Mouse (Mus musculus) forebrain, embryonic 12.5 days (tissue): ENCODE results near the gene Mmab. TPM values are rescaled to one million over a fixed set of nuclear protein-coding genes. Genes with fewer than 3 reads are reported as not detected.

ENCODE experiments used
- ATAC-seq: fragments of 200-750 bp; cut with Nextera tagmentation; 2 replicates; pipeline ENCODE4 v1.8.0; 2017; ENCODE audit warnings: moderate TSS enrichment; ENCODE audit not compliant: low FRiP score
- H3K27ac ChIP-seq: fragments of 300-500 bp; sonication (generic); 2 replicates; pipeline ENCODE4 v1.5.1; 2016; ENCODE audit warnings: mild to moderate bottlenecking
- H3K27me3 ChIP-seq: fragments of 300-500 bp; sonication (generic); 2 replicates; pipeline ENCODE4 v1.6.1; 2016; ENCODE audit warnings: mild to moderate bottlenecking
- H3K36me3 ChIP-seq: fragments of 300-500 bp; sonication (generic); replicated peaks from 2 replicates; pipeline ENCODE4 v1.6.1; 2016; ENCODE audit warnings: mild to moderate bottlenecking
- H3K4me1 ChIP-seq: fragments of 300-500 bp; sonication (generic); 2 replicates; pipeline ENCODE4 v1.6.1; 2016
- H3K4me2 ChIP-seq: fragments of 300-500 bp; sonication (generic); 2 replicates; pipeline ENCODE4 v1.6.1; 2016; ENCODE audit warnings: mild to moderate bottlenecking, moderate library complexity
- H3K4me3 ChIP-seq: fragments of 300-500 bp; sonication (generic); replicated peaks from 2 replicates; pipeline ENCODE4 v1.5.1; 2016; ENCODE audit warnings: mild to moderate bottlenecking
- H3K9ac ChIP-seq: fragments of 300-500 bp; sonication (generic); 2 replicates; pipeline ENCODE4 v1.6.1; 2016; ENCODE audit warnings: mild to moderate bottlenecking
- H3K9me3 ChIP-seq: fragments of 300-500 bp; sonication (generic); 2 replicates; pipeline ENCODE4 v1.6.1; 2016
- WGBS: fragments of 180-500 bp; shearing (Covaris S2); methylation state at CpG from one replicate; pipeline ENCODE4 v1.1.7; 2016; 5-methylcytosine and 5-hydroxymethylcytosine counted together
- polyA plus RNA-seq: library from polyadenylated mRNA; unstranded; fragments of >200 nt; fragmentation: Nextera tagmentation; extraction: Ambion mirVana; gene quantifications from 2 replicates; pipeline ENCODE4 v1.2.1, GENCODE M21; 2016

Mmab gene
- polyA plus RNA-seq = 25.9 and 29.4 TPM in 2 replicates

GRCm38 (mm10) chr5:114443566-114444367 is at the start of gene Mmab, which contains the start of gene Mvk:
Gene Mmab (minus strand): TSS chr5:114444060.
Gene Mvk (plus strand): TSS chr5:114444269.
- Histone ChIP-seq H3K36me3 (peaks cover 27% of the 10 kb centered on the region), H3K4me2 (peak within 1 kb of the TSS; percentile 83), H3K4me1 (peaks cover 19% of the 10 kb centered on the region), H3K27ac (peak within 1 kb of the TSS; percentile 43), H3K9ac (peak within 1 kb of the TSS; percentile 78), H3K9me3 (no peaks in the 10 kb centered on the region), H3K27me3 (no peaks in the 10 kb centered on the region), H3K4me3 (peak within 1 kb of the TSS; percentile 80)
- peak; percentile 99 for ATAC-seq
- 4% methylated on average over 43 of the region's 43 CpGs for WGBS

GRCm38 (mm10) chr5:114490241-114490640 is 46.4 kb upstream of the Mmab start:
- Histone ChIP-seq H3K36me3 (no peaks in the 10 kb centered on the region), H3K4me2 (no peak overlapping the region), H3K4me3 (no peak overlapping the region), H3K27me3 (no peaks in the 10 kb centered on the region), H3K4me1 (no peaks in the 10 kb centered on the region), H3K9ac (no peak overlapping the region), H3K9me3 (no peaks in the 10 kb centered on the region), H3K27ac (no peak overlapping the region)
- WGBS = 92% methylated on average over 8 of the region's 8 CpGs
- no peak for ATAC-seq

GRCm38 (mm10) chr5:114489570-114489969 is 45.7 kb upstream of the Mmab start:
- H3K4me3 ChIP-seq = no peak overlapping the region
- no peaks in the 10 kb centered on the region for H3K9me3 ChIP-seq
- H3K9ac ChIP-seq = no peak overlapping the region
- H3K27ac ChIP-seq = no peak overlapping the region
- no peak overlapping the region for H3K4me2 ChIP-seq
- ATAC-seq = no peak
- H3K27me3 ChIP-seq = no peaks in the 10 kb centered on the region
- H3K36me3 ChIP-seq = no peaks in the 10 kb centered on the region
- no peaks in the 10 kb centered on the region for H3K4me1 ChIP-seq
- 86% methylated on average over 6 of the region's 6 CpGs for WGBS

GRCm38 (mm10) chr5:114485685-114486084 is 41.8 kb upstream of the Mmab start:
- Histone ChIP-seq H3K9ac (no peak overlapping the region), H3K36me3 (no peaks in the 10 kb centered on the region), H3K27ac (no peak overlapping the region), H3K27me3 (no peaks in the 10 kb centered on the region), H3K9me3 (no peaks in the 10 kb centered on the region), H3K4me3 (no peak overlapping the region), H3K4me1 (peaks cover 12% of the 10 kb centered on the region), H3K4me2 (no peak overlapping the region)
- WGBS = 93% methylated on average over 14 of the region's 14 CpGs
- ATAC-seq = no peak

GRCm38 (mm10) chr5:114482587-114483011 is 38.7 kb upstream of the Mmab start:
- Histone ChIP-seq H3K4me3 (no peak overlapping the region), H3K27me3 (peaks cover 16% of the 10 kb centered on the region; the same call in 1 of the 2 replicates), H3K9me3 (no peaks in the 10 kb centered on the region), H3K36me3 (no peaks in the 10 kb centered on the region), H3K4me1 (peaks cover 20% of the 10 kb centered on the region), H3K9ac (peak overlapping the region; percentile 17; the same call in 1 of the 2 replicates), H3K27ac (peak overlapping the region; percentile 65), H3K4me2 (peak overlapping the region; percentile 33)
- 4% methylated on average over 14 of the region's 14 CpGs for WGBS
- ATAC-seq = peak; percentile 83

- Histone ChIP-seq H3K9me3 (no peaks in the 10 kb centered on the region), H3K4me2 (no peak overlapping the region), H3K9ac (no peak overlapping the region), H3K27me3 (peaks cover 44% of the 10 kb centered on the region), H3K36me3 (no peaks in the 10 kb centered on the region), H3K4me3 (no peak overlapping the region), H3K4me1 (peaks cover 43% of the 10 kb centered on the region), H3K27ac (no peak overlapping the region)
- 62% methylated on average over 12 of the region's 12 CpGs for WGBS
- no peak for ATAC-seq
Measured at GRCm38 (mm10) chr5:114478267-114478666, 34.4 kb upstream of the Mmab start.

- H3K4me2 ChIP-seq = peak overlapping the region; percentile 34
- H3K9me3 ChIP-seq = 0 out of 2 replicates have a peak, but pooled peaks cover 5% of the 10 kb centered on the region
- H3K4me3 ChIP-seq = no peak overlapping the region
- no peaks in the 10 kb centered on the region for H3K36me3 ChIP-seq
- no peak for ATAC-seq
- WGBS = 29% methylated on average over 35 of the region's 35 CpGs
- H3K4me1 ChIP-seq = peaks cover 31% of the 10 kb centered on the region
- H3K27ac ChIP-seq = peak overlapping the region; percentile 70
- H3K27me3 ChIP-seq = peaks cover 50% of the 10 kb centered on the region
- H3K9ac ChIP-seq = no peak overlapping the region; the same call in 1 of the 2 replicates
Measured at GRCm38 (mm10) chr5:114474741-114475491, 31.1 kb upstream of the Mmab start.

- no peak overlapping the region for H3K4me3 ChIP-seq
- ATAC-seq = no peak
- peaks cover 52% of the 10 kb centered on the region for H3K4me1 ChIP-seq
- H3K4me2 ChIP-seq = no peak overlapping the region
- 0 out of 2 replicates have a peak, but pooled peaks cover 5% of the 10 kb centered on the region for H3K9me3 ChIP-seq
- H3K36me3 ChIP-seq = no peaks in the 10 kb centered on the region
- no peak overlapping the region for H3K9ac ChIP-seq
- no peak overlapping the region for H3K27ac ChIP-seq
- H3K27me3 ChIP-seq = peaks cover 36% of the 10 kb centered on the region
- WGBS = 81% methylated on average over 3 of the region's 3 CpGs
Measured at GRCm38 (mm10) chr5:114470359-114470758, 26.5 kb upstream of the Mmab start.

GRCm38 (mm10) chr5:114468007-114468406 is 24.1 kb upstream of the Mmab start:
- peaks cover 23% of the 10 kb centered on the region for H3K27me3 ChIP-seq
- H3K4me2 ChIP-seq = peak overlapping the region; percentile 43
- peaks cover 45% of the 10 kb centered on the region for H3K4me1 ChIP-seq
- 0 out of 2 replicates have a peak, but pooled peaks cover 5% of the 10 kb centered on the region for H3K9me3 ChIP-seq
- no peaks in the 10 kb centered on the region for H3K36me3 ChIP-seq
- H3K9ac ChIP-seq = peak overlapping the region; percentile 42; the same call in 1 of the 2 replicates
- H3K4me3 ChIP-seq = no peak overlapping the region; the same call in 1 of the 2 replicates
- peak overlapping the region; percentile 93 for H3K27ac ChIP-seq
- ATAC-seq = peak; percentile 8
- WGBS = 37% methylated on average over 4 of the region's 4 CpGs

- ATAC-seq = peak; percentile 90
- peak overlapping the region; percentile 42; the same call in 1 of the 2 replicates for H3K9ac ChIP-seq
- H3K4me1 ChIP-seq = peaks cover 45% of the 10 kb centered on the region
Measured at GRCm38 (mm10) chr5:114467430-114467829, 23.6 kb upstream of the Mmab start.

GRCm38 (mm10) chr5:114467019-114467418 is 23.2 kb upstream of the Mmab start:
- H3K36me3 ChIP-seq = no peaks in the 10 kb centered on the region
- peaks cover 45% of the 10 kb centered on the region for H3K4me1 ChIP-seq
- 0% methylated on average over 11 of the region's 11 CpGs for WGBS
- ATAC-seq = peak; percentile 59
- 0 out of 2 replicates have a peak, but pooled peaks cover 2% of the 10 kb centered on the region for H3K9me3 ChIP-seq
- peak overlapping the region; percentile 43 for H3K4me2 ChIP-seq
- peak overlapping the region; percentile 19; the same call in 1 of the 2 replicates for H3K4me3 ChIP-seq
- H3K9ac ChIP-seq = no peak overlapping the region
- H3K27ac ChIP-seq = peak overlapping the region; percentile 93
- peaks cover 23% of the 10 kb centered on the region for H3K27me3 ChIP-seq

More at GRCm38 (mm10) chr5:114467430-114467829, 23.6 kb upstream of the Mmab start:
- Histone ChIP-seq H3K27me3 (peaks cover 23% of the 10 kb centered on the region), H3K36me3 (no peaks in the 10 kb centered on the region), H3K27ac (peak overlapping the region; percentile 93), H3K4me3 (peak overlapping the region; percentile 19), H3K9me3 (0 out of 2 replicates have a peak, but pooled peaks cover 5% of the 10 kb centered on the region), H3K4me2 (peak overlapping the region; percentile 43)
- WGBS = 0% methylated on average over 12 of the region's 13 CpGs

- WGBS = 53% methylated on average over 7 of the region's 7 CpGs
- H3K4me1 ChIP-seq = peaks cover 56% of the 10 kb centered on the region
- no peaks in the 10 kb centered on the region for H3K9me3 ChIP-seq
- H3K27ac ChIP-seq = 0 out of 2 replicates have a peak overlapping the region, but pooled peaks have one; percentile 13
- no peak overlapping the region for H3K9ac ChIP-seq
- ATAC-seq = no peak
- no peaks in the 10 kb centered on the region for H3K36me3 ChIP-seq
- H3K27me3 ChIP-seq = peaks cover 23% of the 10 kb centered on the region
- no peak overlapping the region for H3K4me3 ChIP-seq
- no peak overlapping the region for H3K4me2 ChIP-seq
Measured at GRCm38 (mm10) chr5:114465641-114466040, 21.8 kb upstream of the Mmab start.
